Mouse (Mus musculus) cerebellum, adult 18-20 months (tissue): ENCODE results near the gene Strap.

Experiments
- DNase-seq, 2 experiments: peaks; one replicate each; pipeline ENCODE4 v3.0.0; 2021

Gene Strap

DNA sequence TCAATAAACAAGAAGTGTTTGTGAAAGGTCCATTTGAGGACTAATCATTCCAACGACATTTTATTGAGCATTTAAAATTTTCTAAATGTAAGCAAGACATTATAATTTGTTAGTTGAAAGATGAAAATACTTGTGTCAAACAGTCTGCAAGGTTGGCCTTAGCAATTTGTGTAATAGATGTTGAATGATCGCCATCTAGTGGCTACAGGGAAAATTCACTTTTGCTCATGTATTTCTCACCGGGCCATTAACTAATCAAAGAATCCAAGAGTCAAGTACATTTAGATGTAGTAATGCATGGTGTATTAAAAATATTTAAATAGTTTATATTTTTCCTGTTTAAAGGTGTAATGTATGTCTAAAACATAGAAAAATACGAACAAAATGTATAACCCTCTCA lies 11.0 kb upstream of the Strap start:
- DNase-seq, result peak; percentile 46 to 48

GRCm38 (mm10) chr6:137734460-137734845 lies 425 bp upstream of the Strap start:
- peak in 1 of 2 experiments; percentile 13 for DNase-seq

GRCm38 (mm10) chr6:137735671-137736238 lies 877 bp downstream of the Strap start:
- DNase-seq, result peak; percentile 18 to 32

- DNase-seq, result no peak
Observed at GRCm38 (mm10) chr6:137740972-137741371, 6.1 kb downstream of the Strap start.

- no peak for DNase-seq
Observed at GRCm38 (mm10) chr6:137744700-137745099, 9.8 kb downstream of the Strap start.

DNA sequence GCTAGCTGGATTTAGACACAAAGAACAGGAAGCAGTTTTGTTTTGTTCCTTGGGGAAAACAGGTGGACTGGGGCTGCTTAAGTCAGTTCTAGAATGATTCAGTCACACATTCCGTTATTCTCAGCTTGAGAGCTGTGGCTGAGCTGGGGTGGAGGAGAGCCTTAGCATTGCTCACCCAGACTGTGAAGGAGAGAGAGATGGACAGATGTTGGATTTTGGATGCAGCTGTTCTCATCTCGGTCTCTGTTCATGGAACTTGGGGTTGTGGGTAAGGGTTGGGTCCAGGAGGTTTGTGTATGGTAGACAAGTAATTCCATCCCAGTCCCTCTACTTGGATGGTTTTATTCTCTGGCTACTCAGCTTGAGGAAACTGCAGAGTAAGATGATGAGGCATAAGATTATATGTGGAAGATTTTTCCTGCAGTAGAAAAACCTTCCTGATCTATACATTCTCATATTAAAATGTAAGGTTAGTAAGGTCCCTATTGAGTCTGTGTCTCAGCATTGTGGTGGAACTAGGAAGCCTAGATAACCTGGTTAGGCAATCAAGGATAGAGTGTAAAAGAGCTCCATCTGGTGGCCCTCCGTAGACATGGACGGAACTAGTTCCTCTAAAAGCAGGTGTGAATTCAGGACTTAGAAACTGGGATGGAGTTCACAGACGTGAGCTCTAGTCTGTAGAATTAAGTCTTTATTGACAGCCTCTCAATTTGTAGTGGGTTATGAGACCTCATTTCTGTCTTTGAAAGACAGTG lies 12.5 kb downstream of the Strap start:
- peak in 1 of 2 experiments; percentile 14 for DNase-seq

DNA sequence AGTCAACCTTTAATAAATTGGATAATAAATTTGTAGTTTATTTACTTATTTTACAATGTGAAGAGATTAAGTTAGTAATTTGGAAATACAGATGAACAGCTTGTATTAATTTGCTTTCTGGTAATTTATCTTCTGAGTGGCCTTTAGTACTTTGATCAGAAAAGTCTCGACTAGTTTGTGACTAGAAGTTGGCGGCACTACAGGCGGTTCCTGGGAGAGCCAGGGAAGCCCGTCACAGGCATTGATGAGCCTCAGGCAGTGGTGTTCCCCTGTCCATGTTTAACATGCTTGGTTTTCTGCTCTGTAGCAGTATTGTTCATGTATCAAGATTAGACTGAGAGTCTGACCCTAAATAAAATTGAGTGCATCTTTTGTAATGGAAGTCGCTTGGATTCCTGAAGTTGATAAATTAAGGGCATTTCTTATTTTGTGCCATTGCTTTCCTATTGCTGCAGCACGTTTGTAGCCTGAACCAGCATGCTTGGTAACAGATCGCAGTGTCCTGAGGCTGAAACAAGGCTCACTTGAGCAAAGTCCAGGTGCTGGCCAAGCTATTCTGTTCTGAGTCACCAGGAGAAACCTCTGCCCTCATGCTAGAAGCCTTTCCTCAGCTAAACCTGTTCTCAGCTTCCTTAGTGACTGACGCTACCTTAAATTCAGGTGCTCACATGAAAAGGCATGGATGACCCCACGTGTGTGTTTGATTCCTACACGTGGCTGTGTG lies 16.8 kb downstream of the Strap start:
- no peak for DNase-seq

- no peak for DNase-seq
Observed at GRCm38 (mm10) chr6:137752275-137752655, 17.4 kb downstream of the Strap start.

DNA sequence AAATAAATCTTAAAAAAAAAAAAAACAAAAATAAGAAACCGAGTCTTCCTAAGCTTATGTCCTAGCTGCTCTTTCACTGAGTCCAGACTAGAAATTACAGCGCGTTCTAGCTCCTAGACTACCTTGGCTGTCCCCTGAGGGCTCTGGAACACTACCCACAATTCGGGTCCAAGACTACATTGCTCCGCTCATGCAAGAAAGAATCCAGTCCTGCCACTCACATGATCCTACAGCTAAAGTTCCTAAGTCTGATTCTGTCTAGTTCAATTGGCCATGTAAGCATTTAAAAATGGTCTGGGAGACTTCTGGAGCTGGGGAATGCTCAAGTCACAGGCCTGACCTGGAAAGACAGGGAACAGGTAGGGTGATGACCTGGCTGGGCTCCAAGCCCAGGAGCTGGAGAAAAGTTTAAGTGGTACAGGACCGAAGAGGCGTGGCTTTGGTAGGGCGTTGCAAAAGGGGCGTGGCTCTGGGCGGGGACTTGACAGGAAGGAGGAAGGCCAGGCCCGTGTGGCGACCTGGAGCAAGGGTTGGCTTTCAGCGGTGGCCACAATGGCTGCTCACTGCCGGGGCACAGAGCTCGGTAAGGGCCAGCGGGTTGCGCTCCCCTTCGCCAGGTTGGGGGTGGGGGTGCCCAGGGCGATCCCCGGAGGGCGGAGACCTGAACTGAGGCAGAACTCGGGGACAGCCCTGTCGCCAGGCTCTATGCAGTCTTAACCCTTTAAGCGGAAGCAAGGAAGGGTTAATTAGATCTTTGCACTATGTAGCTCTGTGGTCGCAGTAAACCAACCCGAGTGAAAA lies 19.4 kb downstream of the Strap start, which contains the start of gene Dera:
Gene Dera, plus strand, starts transcription at position 491 of the 801 bp plus-strand sequence.
- peak; percentile 63 to 74 for DNase-seq

- no peak for DNase-seq
Observed at GRCm38 (mm10) chr6:137754857-137755232, 20.0 kb downstream of the Strap start.

GRCm38 (mm10) chr6:137756310-137756709 lies 21.4 kb downstream of the Strap start:
- no peak for DNase-seq

GRCm38 (mm10) chr6:137757891-137758290 lies 23.0 kb downstream of the Strap start:
- no peak for DNase-seq

GRCm38 (mm10) chr6:137759681-137760080 lies 24.8 kb downstream of the Strap start:
- no peak for DNase-seq

DNA sequence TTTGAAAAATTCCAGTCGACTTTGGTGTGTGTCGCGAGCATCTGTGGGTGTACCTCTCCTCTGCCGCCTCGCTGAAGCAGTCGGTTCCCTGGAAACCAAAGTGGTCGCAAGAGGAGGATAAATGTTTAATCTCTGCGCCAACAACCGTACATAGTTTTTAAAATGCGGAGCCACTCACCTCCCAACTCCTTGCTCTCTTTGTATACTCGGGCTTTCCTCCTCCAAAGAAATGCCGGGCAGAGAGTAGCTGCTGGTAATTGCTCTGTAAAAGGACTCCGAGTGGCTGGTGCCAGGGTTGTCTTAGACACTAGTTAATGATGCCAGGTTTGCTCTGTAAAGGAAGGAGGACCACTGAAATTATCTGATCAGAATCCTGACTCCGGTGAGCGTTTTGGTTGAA lies 26.1 kb downstream of the Strap start:
- DNase-seq, result no peak

DNA sequence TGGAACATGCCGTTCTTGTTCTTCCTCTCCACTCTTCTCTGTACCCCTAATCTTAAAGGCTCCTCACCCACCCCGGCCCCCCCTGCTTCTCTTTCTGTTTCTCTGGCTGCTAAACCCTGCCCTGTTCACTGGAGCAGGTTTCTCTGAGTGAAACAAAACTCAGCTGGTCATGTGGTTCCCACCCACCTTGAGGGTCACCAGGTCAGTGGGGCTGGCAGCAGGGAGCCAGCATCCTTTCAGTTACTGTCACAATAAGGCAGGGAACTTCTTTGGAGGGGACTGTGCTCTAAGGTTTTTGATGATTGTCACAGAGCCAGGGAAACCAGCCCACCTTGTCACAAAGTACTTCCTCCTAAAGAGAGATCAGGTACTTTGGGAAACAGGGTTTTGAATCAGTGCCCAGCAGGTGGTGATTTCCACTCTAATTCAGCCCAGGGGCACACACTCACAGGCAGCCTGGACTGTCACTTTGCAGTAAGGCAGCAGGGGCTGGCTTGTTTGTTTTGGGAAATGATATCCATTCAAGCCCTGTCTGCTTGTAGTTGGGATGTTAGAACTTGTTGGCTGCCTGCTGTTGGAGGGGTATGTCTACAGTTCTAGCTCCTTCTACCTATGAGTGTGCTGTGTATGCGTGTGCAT lies 29.8 kb downstream of the Strap start:
- DNase-seq, result no peak

DNA sequence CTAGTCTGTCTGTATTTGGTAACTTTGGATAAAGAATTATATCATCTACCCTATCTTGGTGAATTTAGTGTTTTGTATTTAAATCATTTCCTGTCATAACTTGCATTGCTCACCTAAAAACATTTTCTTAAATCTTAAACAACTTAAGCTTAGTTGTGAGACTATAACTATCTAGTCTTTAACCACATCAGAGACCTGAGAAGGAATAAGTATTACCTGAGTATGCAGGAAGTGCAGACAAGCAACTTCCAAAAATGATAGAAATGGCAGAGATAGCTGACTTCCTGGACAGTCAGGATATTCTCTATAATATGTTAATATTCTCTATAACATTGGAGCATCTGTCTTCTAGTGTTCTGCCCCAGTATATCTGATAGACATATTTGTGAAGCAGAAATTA lies 31.3 kb downstream of the Strap start:
- DNase-seq, result no peak

DNA sequence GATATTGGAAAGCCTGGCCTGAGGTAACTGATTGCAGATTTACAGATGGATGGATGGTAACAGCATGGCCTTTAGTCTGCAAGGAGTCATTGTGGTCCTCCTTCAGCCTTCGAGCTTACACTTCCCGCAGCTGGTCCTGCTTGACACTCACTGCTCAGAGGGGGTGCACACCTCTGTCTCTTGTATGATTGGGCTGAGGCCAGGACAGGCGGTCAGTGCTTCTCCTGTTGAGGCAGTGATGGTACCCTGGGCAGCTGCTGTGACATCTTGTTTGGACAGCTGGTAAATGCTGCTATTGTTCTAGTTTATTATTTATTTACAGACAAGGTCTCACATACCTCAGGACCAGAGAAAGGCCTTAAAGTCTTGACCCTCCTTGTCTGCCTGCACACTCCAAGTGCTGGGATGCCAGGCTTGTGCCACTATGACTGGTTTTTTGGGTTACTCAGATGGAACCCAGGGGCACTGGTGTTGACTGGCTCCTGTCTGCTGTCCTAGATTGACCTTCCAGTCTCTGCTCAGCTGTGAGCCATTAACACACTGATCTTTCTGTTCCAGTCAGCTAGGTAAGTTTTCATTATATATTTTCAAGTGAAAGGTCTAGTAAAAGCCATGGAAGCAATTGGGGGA lies 36.9 kb downstream of the Strap start:
- DNase-seq, result no peak

- DNase-seq, result no peak
Observed at GRCm38 (mm10) chr6:137772918-137773636, 38.2 kb downstream of the Strap start.

GRCm38 (mm10) chr6:137773637-137774028 lies 38.8 kb downstream of the Strap start:
- no peak for DNase-seq

DNA sequence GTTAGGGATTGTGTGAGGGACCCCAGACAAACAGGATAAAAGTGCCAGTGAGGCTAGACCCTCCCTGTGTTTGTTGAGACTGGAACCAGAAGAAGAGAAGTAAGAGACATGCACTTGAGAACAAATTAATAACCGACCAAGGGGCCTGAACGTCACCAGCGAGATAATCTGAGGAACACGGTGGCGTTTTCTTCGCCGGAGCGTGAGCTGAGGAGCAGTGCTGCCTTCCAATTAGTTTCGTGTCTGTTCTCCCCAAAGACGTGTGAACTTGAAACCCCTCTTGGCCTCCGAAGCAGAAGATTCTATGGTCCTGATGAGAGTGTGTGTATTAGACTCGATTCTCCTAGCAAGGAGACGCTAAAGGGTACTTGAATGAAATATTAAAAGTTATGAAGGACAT lies 39.3 kb downstream of the Strap start:
- no peak for DNase-seq

GRCm38 (mm10) chr6:137775159-137775558 lies 40.3 kb downstream of the Strap start:
- DNase-seq, result no peak

DNA sequence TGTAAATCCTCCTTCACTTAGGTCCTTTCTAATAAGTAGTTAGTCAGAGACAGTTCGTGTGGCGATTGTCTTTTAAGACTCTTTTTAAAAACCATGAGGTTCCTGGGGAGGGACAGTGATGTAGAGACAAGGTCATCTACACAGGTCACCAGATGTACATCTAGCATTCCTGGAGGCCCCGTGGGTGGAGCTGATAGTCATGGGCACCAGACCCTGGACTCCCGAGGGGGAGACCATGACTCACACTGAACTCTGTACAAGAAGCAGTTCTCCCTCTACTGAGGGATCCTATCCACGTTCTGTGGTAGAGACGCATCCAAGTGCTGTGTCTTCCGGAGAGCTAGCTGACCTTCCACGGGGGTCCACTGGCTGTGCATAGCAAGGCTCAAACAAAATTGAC lies 42.1 kb downstream of the Strap start:
- no peak for DNase-seq
